Mouse (Mus musculus) limb, embryonic 11.5 days (tissue): ENCODE data around the gene Fcrl5. TPM values are rescaled to one million over a fixed set of nuclear protein-coding genes. Genes with fewer than 3 reads are reported as not detected.

ENCODE experiments used
- ATAC-seq: fragments of 200-750 bp; cut with Nextera tagmentation; 2 replicates; pipeline ENCODE4 v1.8.0; 2017; ENCODE audit warnings: low read depth; ENCODE audit not compliant: insufficient number of reproducible peaks, low FRiP score, low TSS enrichment
- DNase-seq: peaks from one replicate; pipeline ENCODE4 v3.0.0-alpha.2; 2015; ENCODE audit warnings: low spot score
- H3K27ac ChIP-seq: fragments of 300-500 bp; sonication (generic); replicated peaks from 2 replicates; pipeline ENCODE4 v1.5.1; 2014; ENCODE audit warnings: low read depth, mild to moderate bottlenecking, low read length
- H3K27me3 ChIP-seq: fragments of 300-500 bp; sonication (generic); 2 replicates; pipeline ENCODE4 v1.6.1; 2014; ENCODE audit warnings: mild to moderate bottlenecking, low read length, mixed read lengths; ENCODE audit not compliant: control insufficient read depth, insufficient read depth
- H3K36me3 ChIP-seq: fragments of 300-500 bp; sonication (generic); 2 replicates; pipeline ENCODE4 v1.6.1; 2014; ENCODE audit warnings: mild to moderate bottlenecking, low read length, moderate library complexity, mixed read lengths; ENCODE audit not compliant: control insufficient read depth, insufficient read depth
- H3K4me1 ChIP-seq: fragments of 300-500 bp; sonication (generic); 2 replicates; pipeline ENCODE4 v1.6.1; 2014; ENCODE audit warnings: low read length, mixed read lengths; ENCODE audit not compliant: control insufficient read depth, insufficient read depth
- H3K4me2 ChIP-seq: fragments of 300-500 bp; sonication (generic); 2 replicates; pipeline ENCODE4 v1.6.1; 2014; ENCODE audit warnings: low read depth, mild to moderate bottlenecking, moderate library complexity; ENCODE audit not compliant: severe bottlenecking
- H3K4me3 ChIP-seq: fragments of 300-500 bp; sonication (generic); 2 replicates; pipeline ENCODE4 v1.5.1; 2014; ENCODE audit warnings: low read depth, low read length
- H3K9ac ChIP-seq: fragments of 300-500 bp; sonication (generic); 2 replicates; pipeline ENCODE4 v1.6.1; 2014; ENCODE audit warnings: mild to moderate bottlenecking, low read length
- H3K9me3 ChIP-seq: fragments of 300-500 bp; sonication (generic); 2 replicates; pipeline ENCODE4 v1.6.1; 2016; ENCODE audit warnings: low read length; ENCODE audit not compliant: control insufficient read depth
- WGBS: fragments of 180-500 bp; shearing (Covaris S2); extraction: QIAGEN DNeasy Blood & Tissue Kit; methylation state at CpG from one replicate; pipeline ENCODE4 v1.1.7; 2014; 5-methylcytosine and 5-hydroxymethylcytosine counted together
- polyA plus RNA-seq: library from polyadenylated mRNA; unstranded; fragments of >200 nt; fragmentation: Nextera tagmentation; extraction: Ambion mirVana; gene quantifications from 2 replicates; pipeline ENCODE4 v1.2.1, GENCODE M21; 2014

The Fcrl5 gene
- polyA plus RNA-seq, 1 experiment from 2014 or later: not detected

GRCm38 (mm10) chr3:87542481-87543215 is 107.1 kb downstream of the Fcrl5 start:
- DNase-seq: no peak
- H3K27ac ChIP-seq: no peak overlapping the region
- WGBS: 78% methylated on average over 7 of the region's 7 CpGs
- H3K9me3 ChIP-seq: no peaks in the 10 kb centered on the region
- peaks cover 5% of the 10 kb centered on the region; the same call in 1 of the 2 replicates for H3K36me3 ChIP-seq
- no peak overlapping the region for H3K9ac ChIP-seq
- ATAC-seq: no peak
- H3K4me2 ChIP-seq: no peak overlapping the region
- H3K27me3 ChIP-seq: no peaks in the 10 kb centered on the region
- H3K4me3 ChIP-seq: no peak overlapping the region
- no peaks in the 10 kb centered on the region for H3K4me1 ChIP-seq

GRCm38 (mm10) chr3:87545554-87545953 is 110.0 kb downstream of the Fcrl5 start:
- Histone ChIP-seq H3K4me3 (no peak overlapping the region), H3K9ac (no peak overlapping the region), H3K27ac (no peak overlapping the region), H3K4me2 (no peak overlapping the region), H3K4me1 (no peaks in the 10 kb centered on the region), H3K9me3 (no peaks in the 10 kb centered on the region), H3K27me3 (no peaks in the 10 kb centered on the region), H3K36me3 (peaks cover 2% of the 10 kb centered on the region; the same call in 1 of the 2 replicates)
- no peak for DNase-seq
- WGBS: 95% methylated on average over 3 of the region's 3 CpGs
- no peak for ATAC-seq

- WGBS: 82% methylated on average over 10 of the region's 10 CpGs
- no peaks in the 10 kb centered on the region for H3K4me1 ChIP-seq
Observed at GRCm38 (mm10) chr3:87546291-87546721, 110.7 kb downstream of the Fcrl5 start.

GRCm38 (mm10) chr3:87549908-87550307 is 114.3 kb downstream of the Fcrl5 start:
- H3K9me3 ChIP-seq: no peaks in the 10 kb centered on the region
- H3K27ac ChIP-seq: no peak overlapping the region
- DNase-seq (no peak), ATAC-seq (no peak)
- H3K27me3 ChIP-seq: no peaks in the 10 kb centered on the region
- H3K4me3 ChIP-seq: no peak overlapping the region
- no peaks in the 10 kb centered on the region for H3K4me1 ChIP-seq
- no peaks in the 10 kb centered on the region for H3K36me3 ChIP-seq
- no peak overlapping the region for H3K9ac ChIP-seq
- 26% methylated on average over 14 of the region's 14 CpGs for WGBS
- H3K4me2 ChIP-seq: no peak overlapping the region

More at GRCm38 (mm10) chr3:87546291-87546721, 110.7 kb downstream of the Fcrl5 start:
- no peak overlapping the region for H3K27ac ChIP-seq
- H3K4me3 ChIP-seq: no peak overlapping the region
- ATAC-seq: no peak
- DNase-seq: no peak
- peaks cover 2% of the 10 kb centered on the region; the same call in 1 of the 2 replicates for H3K36me3 ChIP-seq
- no peak overlapping the region for H3K9ac ChIP-seq
- no peaks in the 10 kb centered on the region for H3K9me3 ChIP-seq
- no peaks in the 10 kb centered on the region for H3K27me3 ChIP-seq
- H3K4me2 ChIP-seq: no peak overlapping the region

Other genes starting within 250 kb of the Fcrl5 start
- gene Fcrls, start 172.0 kb upstream of the Fcrl5 start, polyA plus RNA-seq: 3.0 and 3.4 TPM in 2 replicates
- gene Cd5l, start 77.9 kb upstream of the Fcrl5 start, polyA plus RNA-seq: 0.09 and 0.12 TPM in 2 replicates
- 0.09 and 0.14 TPM in 2 replicates for gene Fcrl1, start 59.4 kb upstream of the Fcrl5 start, polyA plus RNA-seq
- 10.5 and 11.2 TPM in 2 replicates for gene Etv3, start 89.6 kb downstream of the Fcrl5 start, polyA plus RNA-seq
- gene Arhgef11, start 181.8 kb downstream of the Fcrl5 start, polyA plus RNA-seq: 15.4 and 16.2 TPM in 2 replicates